ENCODE assay signal across 8 mouse cellular contexts in the genomic region with DNA sequence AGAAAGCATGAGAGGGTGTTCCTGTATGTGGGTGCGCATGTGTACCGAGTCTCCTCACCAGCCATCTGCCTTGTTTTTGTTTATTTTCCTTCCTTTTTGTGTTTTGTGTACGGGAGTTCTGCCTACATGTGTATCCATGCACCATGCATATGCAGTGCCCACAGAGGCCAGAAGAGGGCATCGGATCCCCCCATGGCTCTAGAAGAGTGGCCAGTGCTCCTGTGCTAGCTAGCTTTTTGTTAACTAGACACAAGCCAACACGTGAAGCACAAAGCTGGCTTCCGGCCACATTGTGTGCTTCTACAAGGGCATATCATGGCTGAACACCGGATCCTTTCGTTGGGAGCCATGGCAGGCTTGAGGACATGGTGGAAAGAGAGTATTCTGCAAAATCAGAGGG. TPM values are rescaled to one million over a fixed set of nuclear protein-coding genes. Genes with fewer than 3 reads are reported as not detected.
A peak's percentile ranks its signal among the peaks of the same experiment; 100 is the strongest.
DNase-seq lines count a peak whose midpoint lies in the region; ATAC-seq and TF ChIP-seq lines count a peak whose summit lies in the region.

No protein-coding gene starts in this region.

- no peak overlapping the region for H3K4me2 ChIP-seq in midbrain, embryonic 11.5 days
- H3K4me2 ChIP-seq in midbrain, embryonic 15.5 days = no peak overlapping the region
- H3K4me2 ChIP-seq in lung, embryonic 16.5 days (ENCODE audit: low read depth, low read length) = no peak overlapping the region

- no peaks in the 10 kb centered on the region for H3K36me3 ChIP-seq in midbrain, embryonic 11.5 days (ENCODE audit: control insufficient read depth, insufficient read depth, low read length)
- no peaks in the 10 kb centered on the region for H3K36me3 ChIP-seq in midbrain, embryonic 15.5 days (replicated peaks)
- H3K36me3 ChIP-seq in lung, embryonic 16.5 days (ENCODE audit: control insufficient read depth, insufficient read depth, low read length) = no peaks in the 10 kb centered on the region
- H3K36me3 ChIP-seq in spleen, adult 2 months (ENCODE audit: control insufficient read depth, insufficient read depth, low read length) = no peaks in the 10 kb centered on the region

- intact Hi-C loops in gastrocnemius, adult 2 months (cut with DNase I) = no loop called here

- no peaks in the 10 kb centered on the region for H3K9me3 ChIP-seq in midbrain, embryonic 11.5 days (ENCODE audit: control insufficient read depth, low read length)
- no peaks in the 10 kb centered on the region for H3K9me3 ChIP-seq in midbrain, embryonic 15.5 days
- no peaks in the 10 kb centered on the region for H3K9me3 ChIP-seq in lung, embryonic 16.5 days (ENCODE audit: control insufficient read depth, low read length)

- H3K4me3 ChIP-seq in midbrain, embryonic 11.5 days (ENCODE audit: low read depth, low read length) = no peak overlapping the region
- H3K4me3 ChIP-seq in midbrain, embryonic 15.5 days = no peak overlapping the region
- H3K4me3 ChIP-seq in brown adipose tissue, adult 24 weeks (ENCODE audit: insufficient read depth, low read depth, low read length) = no peak overlapping the region
- H3K4me3 ChIP-seq in gastrocnemius, adult 2 months = no peak overlapping the region
- H3K4me3 ChIP-seq in lung, embryonic 16.5 days (ENCODE audit: low read length) = no peak overlapping the region
- no peak overlapping the region for H3K4me3 ChIP-seq in spleen, adult 2 months (ENCODE audit: extremely low read depth, insufficient read depth, insufficient read length)

- 40% methylated on average over 8 of the region's 8 CpGs for WGBS in midbrain, embryonic 11.5 days
- WGBS in midbrain, embryonic 15.5 days = 31% methylated on average over 8 of the region's 8 CpGs
- WGBS in lung, embryonic 16.5 days = 30% methylated on average over 8 of the region's 8 CpGs
- WGBS in spleen, adult 2 months = 35% methylated on average over 8 of the region's 8 CpGs

- no peaks in the 10 kb centered on the region for H3K4me1 ChIP-seq in midbrain, embryonic 11.5 days (ENCODE audit: control insufficient read depth, insufficient read depth, low read length)
- peaks cover 3% of the 10 kb centered on the region; the same call in 1 of the 2 replicates for H3K4me1 ChIP-seq in midbrain, embryonic 15.5 days
- peaks cover 7% of the 10 kb centered on the region; the same call in 1 of the 2 replicates for H3K4me1 ChIP-seq in brown adipose tissue, adult 24 weeks (ENCODE audit: control insufficient read depth, insufficient read depth, insufficient read length, low read length)
- no peaks in the 10 kb centered on the region for H3K4me1 ChIP-seq in lung, embryonic 16.5 days (replicated peaks; ENCODE audit: control insufficient read depth, insufficient read depth, low read length)
- H3K4me1 ChIP-seq in spleen, adult 2 months (ENCODE audit: control insufficient read depth, insufficient read depth, insufficient read length) = peaks cover 3% of the 10 kb centered on the region; the same call in 1 of the 2 replicates

- no peak for TF ChIP-seq POLR2A in spleen, adult 2 months (IDR thresholded peaks at IDR 0.05; ENCODE audit: low read depth, low read length)

- peak; percentile 71 for TF ChIP-seq CTCF in gastrocnemius, adult 2 months (IDR thresholded peaks at IDR 0.05)
- peak; percentile 60; the same call in 1 of the 2 replicates for TF ChIP-seq CTCF in spleen, adult 2 months (IDR thresholded peaks at IDR 0.05; ENCODE audit: extremely low read depth, insufficient read depth, insufficient read length, insufficient replicate concordance)

- H3K27me3 ChIP-seq in midbrain, embryonic 11.5 days (ENCODE audit: control insufficient read depth, insufficient read depth, low read length) = no peaks in the 10 kb centered on the region
- no peaks in the 10 kb centered on the region for H3K27me3 ChIP-seq in midbrain, embryonic 15.5 days (replicated peaks)
- H3K27me3 ChIP-seq in lung, embryonic 16.5 days (ENCODE audit: control insufficient read depth, insufficient read depth, low read depth, low read length) = no peaks in the 10 kb centered on the region
- no peaks in the 10 kb centered on the region for H3K27me3 ChIP-seq in spleen, adult 2 months (ENCODE audit: control insufficient read depth, insufficient read depth, low read length)

- DNase-seq in cerebellum, adult 11 months = peak; percentile 41
- peak; percentile 90 for DNase-seq in midbrain, embryonic 11.5 days (ENCODE audit: low spot score, missing footprints)
- DNase-seq in gastrocnemius, adult 2 months = peak; percentile 60
- DNase-seq in spleen, adult 2 months (ENCODE audit: low read depth in 1 of 2, low spot score in 2 of 2) = peak in 1 of 2 experiments; percentile 40

- H3K9ac ChIP-seq in midbrain, embryonic 11.5 days (ENCODE audit: low read length) = no peak overlapping the region
- H3K9ac ChIP-seq in midbrain, embryonic 15.5 days = no peak overlapping the region
- no peak overlapping the region for H3K9ac ChIP-seq in lung, embryonic 16.5 days (ENCODE audit: low read length)

- H3K27ac ChIP-seq in midbrain, embryonic 11.5 days (ENCODE audit: low read depth, low read length) = no peak overlapping the region
- H3K27ac ChIP-seq in midbrain, embryonic 15.5 days = no peak overlapping the region
- peak overlapping the region; percentile 27; the same call in 1 of the 2 replicates for H3K27ac ChIP-seq in brown adipose tissue, adult 24 weeks (replicated peaks; ENCODE audit: low read depth, low read length)
- no peak overlapping the region; the same call in 1 of the 2 replicates for H3K27ac ChIP-seq in gastrocnemius, adult 2 months
- H3K27ac ChIP-seq in lung, embryonic 16.5 days (ENCODE audit: low read length) = no peak overlapping the region
- no peak overlapping the region for H3K27ac ChIP-seq in spleen, adult 2 months (ENCODE audit: insufficient read depth, low read length)

- no peak for ATAC-seq in cerebellum, adult (ENCODE audit: insufficient number of reproducible peaks, low FRiP score, low TSS enrichment)
- ATAC-seq in midbrain, embryonic 11.5 days (ENCODE audit: low FRiP score) = no peak
- ATAC-seq in midbrain, embryonic 15.5 days (replicated peaks) = no peak
- ATAC-seq in lung, embryonic 16.5 days (ENCODE audit: low read depth) = peak; percentile 72; the same call in 1 of the 2 replicates

RNA-seq across cellular contexts. Expression of a gene that starts 24.3 kb away (rescaled TPM):
- polyA plus RNA-seq in midbrain, embryonic 11.5 days (2014; fragmentation: Nextera tagmentation; extraction: Ambion mirVana) = 5.8 and 6.0 TPM in 2 replicates
- 8.1 and 8.4 TPM in 2 replicates for polyA plus RNA-seq in midbrain, embryonic 15.5 days (2015; fragmentation: Nextera tagmentation; extraction: Ambion mirVana)
- polyA plus RNA-seq in brown adipose tissue, adult 24 weeks (2012; ENCODE audit: insufficient read depth, insufficient read length, missing spikeins) = 8.5 and 29.6 TPM in 2 replicates
- total RNA-seq in gastrocnemius, adult 2 months (2021) = 1 to 10 TPM; 3.4 to 3.5 TPM
- polyA plus RNA-seq in lung, embryonic 16.5 days (2015; fragmentation: Nextera tagmentation; extraction: Ambion mirVana) = 6.5 and 8.0 TPM in 2 replicates
- polyA plus RNA-seq in spleen, adult 2 months (2012; rRNA removed) = 1.9 and 2.5 TPM in 2 replicates

RNA-seq across cellular contexts. Expression of a gene that starts 34.2 kb away (rescaled TPM):
- polyA plus RNA-seq in midbrain, embryonic 11.5 days (2014; fragmentation: Nextera tagmentation; extraction: Ambion mirVana) = 19.0 and 23.9 TPM in 2 replicates
- polyA plus RNA-seq in midbrain, embryonic 15.5 days (2015; fragmentation: Nextera tagmentation; extraction: Ambion mirVana) = 34.2 and 34.7 TPM in 2 replicates
- polyA plus RNA-seq in brown adipose tissue, adult 24 weeks (2012; ENCODE audit: insufficient read depth, insufficient read length, missing spikeins) = 11.7 and 13.7 TPM in 2 replicates
- 10 to 100 TPM; 23.8 to 27.3 TPM for total RNA-seq in gastrocnemius, adult 2 months (2021)
- polyA plus RNA-seq in lung, embryonic 16.5 days (2015; fragmentation: Nextera tagmentation; extraction: Ambion mirVana) = 22.9 and 23.9 TPM in 2 replicates
- 36.0 and 45.9 TPM in 2 replicates for polyA plus RNA-seq in spleen, adult 2 months (2012; rRNA removed)
